Comparison of ENCODE assay signal across 11 mouse cellular contexts in genomic region chr14:118050990-118051389, GRCm38 (mm10). TPM values are rescaled to one million over a fixed set of nuclear protein-coding genes. Genes with fewer than 3 reads are reported as not detected.
A peak's percentile ranks its signal among the peaks of the same experiment; 100 is the strongest.
DNase-seq lines count a peak whose midpoint lies in the region; ATAC-seq and TF ChIP-seq lines count a peak whose summit lies in the region.
"Had no signal": no experiment of that assay in that cellular context is flagged by ENCODE, and none has a peak within 500 bp of the region (broad histone marks: within the 10 kb centered on the region; RNA-seq: fewer than 3 reads in every experiment).

No protein-coding gene starts in this region.

- no peak overlapping the region for H3K4me3 ChIP-seq in forebrain, embryonic 11.5 days (ENCODE audit: low read depth, low read length)
- no peak overlapping the region for H3K4me3 ChIP-seq in forebrain, postnatal 0 days (ENCODE audit: low read depth, low read length)
- H3K4me3 ChIP-seq in ES-E14 (ENCODE audit: insufficient read depth in 1 of 2, low read depth in 1 of 2, low read length in 2 of 2, poor library complexity in 1 of 2, severe bottlenecking in 1 of 2): no peak overlapping the region
- H3K4me3 ChIP-seq: heart, adult 2 months had no signal

- H3K27me3 ChIP-seq in forebrain, embryonic 11.5 days (ENCODE audit: control insufficient read depth, insufficient read depth, low read length): peaks cover 28% of the 10 kb centered on the region
- H3K27me3 ChIP-seq in forebrain, postnatal 0 days (ENCODE audit: insufficient read depth, low read length): no peaks in the 10 kb centered on the region

- no peak for DNase-seq in forebrain, embryonic 11.5 days (ENCODE audit: low spot score)
- no peak for DNase-seq in forebrain, postnatal 0 days
- DNase-seq in ES-E14 (ENCODE audit: low read depth, low spot score): no peak
- DNase-seq in large intestine, adult 2 months (ENCODE audit: low read depth, low spot score): peak; percentile 98
- peak; percentile 71 for DNase-seq in lung, postnatal 25 days (ENCODE audit: low spot score)
- DNase-seq in c-Kit-positive CD71-positive TER-119-positive erythroid progenitor cells, embryonic 14.5 days (ENCODE audit: low spot score): no peak
- no peak for DNase-seq in left cerebral cortex, adult 9 months (ENCODE audit: low spot score in 2 of 2)
- no peak for DNase-seq in cerebellum, adult 11 months
- DNase-seq: heart, adult 2 months; kidney, adult 11 months; thymus, postnatal 36 days had no signal

- in situ Hi-C loops in ES-E14 (cut with MboI; ENCODE audit: low sequenced_read_pairs in 2 of 2, unreplicated experiment in 2 of 2): no loop called here

- peak; percentile 2; the same call in 1 of the 2 replicates for ATAC-seq in forebrain, embryonic 11.5 days (replicated peaks; ENCODE audit: low FRiP score)
- ATAC-seq in forebrain, postnatal 0 days: no peak

- no peak for TF ChIP-seq CTCF in forebrain, postnatal 0 days (IDR thresholded peaks at IDR 0.05; ENCODE audit: low read depth)

- no peak overlapping the region for H3K4me2 ChIP-seq in forebrain, embryonic 11.5 days (ENCODE audit: low read depth, low read length, severe bottlenecking)
- H3K4me2 ChIP-seq in forebrain, postnatal 0 days (ENCODE audit: low read depth): no peak overlapping the region

- H3K9me3 ChIP-seq in forebrain, embryonic 11.5 days (ENCODE audit: control insufficient read depth, low read length): no peaks in the 10 kb centered on the region
- H3K9me3 ChIP-seq in forebrain, postnatal 0 days (ENCODE audit: low read length): no peaks in the 10 kb centered on the region
- no peaks in the 10 kb centered on the region for H3K9me3 ChIP-seq in ES-E14 (ENCODE audit: control insufficient read depth, insufficient read depth, low read depth, low read length)

- H3K4me1 ChIP-seq in forebrain, embryonic 11.5 days (replicated peaks; ENCODE audit: control insufficient read depth, insufficient read depth, low read length): peaks cover 9% of the 10 kb centered on the region
- H3K4me1 ChIP-seq in forebrain, postnatal 0 days (ENCODE audit: insufficient read depth): no peaks in the 10 kb centered on the region
- 0 out of 4 replicates have a peak, but pooled peaks cover 0 to 5% of the 10 kb centered on the region in 2 experiments for H3K4me1 ChIP-seq in ES-E14 (ENCODE audit: control insufficient read depth in 2 of 2, insufficient read depth in 2 of 2, low read length in 2 of 2, poor library complexity in 1 of 2)

- peak overlapping the region; percentile 63; the same call in 1 of the 2 replicates for H3K27ac ChIP-seq in forebrain, embryonic 11.5 days (ENCODE audit: low read depth, low read length)
- no peak overlapping the region for H3K27ac ChIP-seq in forebrain, postnatal 0 days (ENCODE audit: low read depth, low read length)
- H3K27ac ChIP-seq in ES-E14 (ENCODE audit: insufficient read depth, low read depth, low read length, poor library complexity, severe bottlenecking): no peak overlapping the region
- H3K27ac ChIP-seq: heart, adult 2 months had no signal

- no peak overlapping the region for H3K9ac ChIP-seq in forebrain, embryonic 11.5 days (ENCODE audit: low read length)
- no peak overlapping the region for H3K9ac ChIP-seq in forebrain, postnatal 0 days
- H3K9ac ChIP-seq in ES-E14 (ENCODE audit: insufficient read depth, low read depth, low read length, poor library complexity, severe bottlenecking): 0 out of 2 replicates have a peak overlapping the region, but pooled peaks have one; percentile 29

- WGBS in forebrain, embryonic 11.5 days: 82% methylated on average over 12 of the region's 12 CpGs
- 71% methylated on average over 12 of the region's 12 CpGs for WGBS in forebrain, postnatal 0 days
- 29% methylated on average over 12 of the region's 12 CpGs for WGBS in large intestine, adult 2 months

- no peaks in the 10 kb centered on the region for H3K36me3 ChIP-seq in forebrain, embryonic 11.5 days (ENCODE audit: control insufficient read depth, insufficient read depth, low read length)
- no peaks in the 10 kb centered on the region for H3K36me3 ChIP-seq in forebrain, postnatal 0 days (ENCODE audit: insufficient read depth)
- no peaks in the 10 kb centered on the region for H3K36me3 ChIP-seq in ES-E14 (ENCODE audit: control insufficient read depth, insufficient read depth, low read length, poor library complexity, severe bottlenecking)

TF ChIP-seq in ES-E14, 5 proteins besides CTCF, POLR2A, EP300 and RAD21:
- TF ChIP-seq MAFK (IDR thresholded peaks at IDR 0.05; ENCODE audit: insufficient read depth, low read depth, low read length) (no peak), HCFC1 (IDR thresholded peaks at IDR 0.05; ENCODE audit: borderline replicate concordance, insufficient read depth, low read length) (no peak), ZC3H11A (IDR thresholded peaks at IDR 0.05; ENCODE audit: borderline replicate concordance, low read depth, low read length) (no peak), ZNF384 (IDR thresholded peaks at IDR 0.05; ENCODE audit: low read depth, low read length) (no peak), CHD2 (IDR thresholded peaks at IDR 0.05; ENCODE audit: low read depth, low read length) (no peak)

RNA-seq across cellular contexts. Expression of gene Dct, which starts 1.1 kb away (rescaled TPM):
- 8.5 and 9.7 TPM in 2 replicates for polyA plus RNA-seq in forebrain, embryonic 11.5 days (2014; fragmentation: Nextera tagmentation; extraction: Ambion mirVana)
- total RNA-seq in forebrain, postnatal 0 days (2014; rRNA removed): 1.0 and 1.8 TPM in 2 replicates
- 1.0 and 1.2 TPM in 2 replicates for polyA plus RNA-seq in forebrain, postnatal 0 days (2015; fragmentation: Nextera tagmentation; extraction: Ambion mirVana)
- total RNA-seq in ES-E14 (2012; rRNA removed): 0.37 and 0.45 TPM in 2 replicates
- polyA plus RNA-seq in large intestine, adult 2 months (2012; rRNA removed): 0.22 and 0.25 TPM in 2 replicates

Comparison
In these comparisons a context has a peak if more than half of its experiments do, and no peak if none do; other contexts are left out.
1. DNase-seq: peak in large intestine, adult 2 months (single experiment) and lung, postnatal 25 days (single experiment); none in forebrain, embryonic 11.5 days (single experiment), forebrain, postnatal 0 days (single experiment), ES-E14 (single experiment), c-Kit-positive CD71-positive TER-119-positive erythroid progenitor cells, embryonic 14.5 days (single experiment), left cerebral cortex, adult 9 months (0 of 2) and cerebellum, adult 11 months (single experiment).